Mouse (Mus musculus) limb, embryonic 11.5 days (tissue): Measurements from ENCODE around the gene Tspan18. TPM values are rescaled to one million over a fixed set of nuclear protein-coding genes. Genes with fewer than 3 reads are reported as not detected.

Experiments used
- ATAC-seq: fragments of 200-750 bp; cut with Nextera tagmentation; 2 replicates; pipeline ENCODE4 v1.8.0; 2017; ENCODE audit warnings: low read depth; ENCODE audit not compliant: insufficient number of reproducible peaks, low FRiP score, low TSS enrichment
- DNase-seq: peaks from one replicate; pipeline ENCODE4 v3.0.0-alpha.2; 2015; ENCODE audit warnings: low spot score
- H3K27ac ChIP-seq: fragments of 300-500 bp; sonication (generic); replicated peaks from 2 replicates; pipeline ENCODE4 v1.5.1; 2014; ENCODE audit warnings: low read depth, mild to moderate bottlenecking, low read length
- H3K27me3 ChIP-seq: fragments of 300-500 bp; sonication (generic); 2 replicates; pipeline ENCODE4 v1.6.1; 2014; ENCODE audit warnings: mild to moderate bottlenecking, low read length, mixed read lengths; ENCODE audit not compliant: control insufficient read depth, insufficient read depth
- H3K36me3 ChIP-seq: fragments of 300-500 bp; sonication (generic); 2 replicates; pipeline ENCODE4 v1.6.1; 2014; ENCODE audit warnings: mild to moderate bottlenecking, low read length, moderate library complexity, mixed read lengths; ENCODE audit not compliant: control insufficient read depth, insufficient read depth
- H3K4me1 ChIP-seq: fragments of 300-500 bp; sonication (generic); 2 replicates; pipeline ENCODE4 v1.6.1; 2014; ENCODE audit warnings: low read length, mixed read lengths; ENCODE audit not compliant: control insufficient read depth, insufficient read depth
- H3K4me2 ChIP-seq: fragments of 300-500 bp; sonication (generic); 2 replicates; pipeline ENCODE4 v1.6.1; 2014; ENCODE audit warnings: low read depth, mild to moderate bottlenecking, moderate library complexity; ENCODE audit not compliant: severe bottlenecking
- H3K4me3 ChIP-seq: fragments of 300-500 bp; sonication (generic); 2 replicates; pipeline ENCODE4 v1.5.1; 2014; ENCODE audit warnings: low read depth, low read length
- H3K9ac ChIP-seq: fragments of 300-500 bp; sonication (generic); 2 replicates; pipeline ENCODE4 v1.6.1; 2014; ENCODE audit warnings: mild to moderate bottlenecking, low read length
- H3K9me3 ChIP-seq: fragments of 300-500 bp; sonication (generic); 2 replicates; pipeline ENCODE4 v1.6.1; 2016; ENCODE audit warnings: low read length; ENCODE audit not compliant: control insufficient read depth
- WGBS: fragments of 180-500 bp; shearing (Covaris S2); extraction: QIAGEN DNeasy Blood & Tissue Kit; methylation state at CpG from one replicate; pipeline ENCODE4 v1.1.7; 2014; 5-methylcytosine and 5-hydroxymethylcytosine counted together
- polyA plus RNA-seq: library from polyadenylated mRNA; unstranded; fragments of >200 nt; fragmentation: Nextera tagmentation; extraction: Ambion mirVana; gene quantifications from 2 replicates; pipeline ENCODE4 v1.2.1, GENCODE M21; 2014

Gene Tspan18
- polyA plus RNA-seq, 1 experiment from 2014 or later, result 23.1 TPM

DNA sequence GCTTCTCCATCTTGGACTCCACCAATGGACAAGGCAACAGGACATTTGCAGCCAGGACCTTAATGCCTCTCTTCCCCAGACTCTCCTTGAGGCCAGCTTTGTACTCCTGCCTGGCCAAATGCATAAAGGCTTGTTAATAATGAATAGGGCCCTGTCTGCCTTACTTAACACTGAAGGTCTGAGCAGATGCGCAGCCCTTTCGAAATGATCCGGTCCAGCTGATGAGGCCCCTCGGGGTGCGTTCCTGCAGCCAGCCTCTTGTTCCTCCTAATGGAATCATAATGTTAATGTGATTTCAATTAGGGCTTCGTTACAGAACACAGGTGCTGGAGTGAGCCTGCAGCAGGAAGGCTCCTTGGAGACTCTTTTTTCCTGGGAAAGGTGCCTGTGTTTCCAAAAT lies 33.7 kb upstream of the Tspan18 start:
- Histone ChIP-seq H3K4me1 (peaks cover 18% of the 10 kb centered on the region), H3K9ac (no peak overlapping the region), H3K4me3 (no peak overlapping the region), H3K36me3 (no peaks in the 10 kb centered on the region), H3K27me3 (no peaks in the 10 kb centered on the region), H3K27ac (no peak overlapping the region), H3K9me3 (no peaks in the 10 kb centered on the region), H3K4me2 (no peak overlapping the region)
- ATAC-seq, result no peak
- whole genome bisulfite sequencing, result 30% methylated on average over 6 of the region's 6 CpGs
- DNase-seq, result peak; percentile 33

GRCm38 (mm10) chr2:93365411-93365810 lies 31.1 kb upstream of the Tspan18 start:
- no peaks in the 10 kb centered on the region for H3K27me3 ChIP-seq
- H3K9ac ChIP-seq, result no peak overlapping the region
- no peaks in the 10 kb centered on the region for H3K9me3 ChIP-seq
- peaks cover 18% of the 10 kb centered on the region for H3K4me1 ChIP-seq
- WGBS, result 63% methylated on average over 9 of the region's 9 CpGs
- H3K4me2 ChIP-seq, result no peak overlapping the region
- no peak overlapping the region for H3K27ac ChIP-seq
- DNase-seq, result no peak
- no peaks in the 10 kb centered on the region for H3K36me3 ChIP-seq
- H3K4me3 ChIP-seq, result no peak overlapping the region
- no peak for ATAC-seq

DNA sequence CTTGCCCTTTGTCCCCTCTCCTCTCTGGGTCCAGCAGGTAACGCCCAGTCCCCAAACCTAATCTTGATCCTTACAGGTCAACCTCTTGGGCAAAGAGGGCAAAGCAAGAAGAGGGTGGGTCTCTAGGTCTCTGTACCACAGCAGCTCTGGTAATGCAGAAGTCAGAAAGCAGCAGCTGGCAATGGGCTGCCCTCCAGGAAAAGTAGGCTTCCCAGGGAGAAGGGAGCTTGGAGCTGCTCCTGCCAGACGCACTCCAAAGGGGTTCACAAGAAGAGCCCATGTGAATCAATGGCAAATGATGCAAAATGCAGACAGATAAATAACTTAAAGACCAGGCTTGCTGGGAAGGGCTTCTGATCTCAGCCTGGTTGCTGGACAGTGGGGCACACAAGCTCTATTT lies 30.6 kb upstream of the Tspan18 start:
- ATAC-seq (no peak), DNase-seq (no peak)
- H3K36me3 ChIP-seq, result no peaks in the 10 kb centered on the region
- H3K4me1 ChIP-seq, result peaks cover 18% of the 10 kb centered on the region
- no peak overlapping the region for H3K4me2 ChIP-seq
- H3K9ac ChIP-seq, result no peak overlapping the region; the same call in 1 of the 2 replicates
- no peaks in the 10 kb centered on the region for H3K27me3 ChIP-seq
- H3K4me3 ChIP-seq, result no peak overlapping the region
- no peaks in the 10 kb centered on the region for H3K9me3 ChIP-seq
- H3K27ac ChIP-seq, result no peak overlapping the region
- 72% methylated on average over 2 of the region's 2 CpGs for WGBS

GRCm38 (mm10) chr2:93361454-93361853 lies 27.1 kb upstream of the Tspan18 start:
- Histone ChIP-seq H3K36me3 (no peaks in the 10 kb centered on the region), H3K27ac (no peak overlapping the region), H3K27me3 (no peaks in the 10 kb centered on the region), H3K9ac (no peak overlapping the region), H3K4me1 (peaks cover 6% of the 10 kb centered on the region), H3K4me2 (no peak overlapping the region), H3K4me3 (no peak overlapping the region), H3K9me3 (no peaks in the 10 kb centered on the region)
- DNase-seq (peak; percentile 58), ATAC-seq (0 out of 2 replicates have a peak, but pooled peaks have one; percentile 40)
- 3% methylated on average over 5 of the region's 5 CpGs for WGBS

DNA sequence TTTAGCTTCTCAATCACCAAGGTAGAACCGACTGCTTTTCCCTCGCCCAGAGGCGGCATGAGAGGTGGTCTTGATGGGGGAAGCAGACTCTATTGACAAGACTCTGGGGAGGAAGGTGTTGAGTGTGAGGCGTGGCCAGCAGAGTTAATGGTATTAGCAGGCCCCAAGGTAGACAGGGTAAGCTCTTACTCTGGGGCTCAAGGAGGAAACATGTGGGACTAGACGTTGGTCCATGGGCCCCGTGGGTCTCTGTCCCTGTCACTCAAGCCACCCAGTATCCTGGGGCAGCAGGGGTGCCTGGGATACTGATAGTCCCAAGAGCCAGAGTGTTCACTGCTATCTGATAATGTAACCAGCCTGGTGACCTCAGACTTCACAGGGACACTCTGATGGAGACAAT lies 26.0 kb upstream of the Tspan18 start:
- H3K36me3 ChIP-seq, result no peaks in the 10 kb centered on the region
- peaks cover 3% of the 10 kb centered on the region for H3K4me1 ChIP-seq
- no peak overlapping the region for H3K4me3 ChIP-seq
- no peaks in the 10 kb centered on the region for H3K27me3 ChIP-seq
- ATAC-seq (no peak), DNase-seq (no peak)
- WGBS, result 75% methylated on average over 6 of the region's 6 CpGs
- no peak overlapping the region for H3K9ac ChIP-seq
- no peak overlapping the region for H3K27ac ChIP-seq
- H3K4me2 ChIP-seq, result no peak overlapping the region
- no peaks in the 10 kb centered on the region for H3K9me3 ChIP-seq

DNA sequence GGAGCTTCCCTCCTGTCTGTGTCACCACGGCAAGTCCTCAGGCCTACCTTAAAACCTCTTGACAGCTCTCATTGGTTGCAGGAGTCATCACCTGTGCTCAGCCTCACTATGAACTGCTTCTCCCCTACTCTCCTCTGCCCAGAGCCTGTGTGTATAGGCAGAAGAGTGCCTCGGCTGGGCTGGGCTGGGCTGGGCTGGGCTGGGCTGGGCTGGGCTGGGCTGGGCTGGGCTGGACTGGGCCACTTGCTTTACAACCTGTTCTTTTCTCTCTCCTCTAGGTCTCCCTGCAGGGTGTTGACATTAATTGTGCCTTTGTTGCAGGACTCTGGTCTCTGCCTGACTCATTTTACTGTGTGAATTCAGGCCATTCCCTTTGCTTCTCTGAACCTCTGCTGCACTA lies 23.1 kb upstream of the Tspan18 start:
- no peaks in the 10 kb centered on the region for H3K36me3 ChIP-seq
- H3K9ac ChIP-seq, result no peak overlapping the region
- no peaks in the 10 kb centered on the region for H3K9me3 ChIP-seq
- 45% methylated on average over 2 of the region's 2 CpGs for WGBS
- H3K4me3 ChIP-seq, result no peak overlapping the region
- no peak for DNase-seq
- H3K27me3 ChIP-seq, result no peaks in the 10 kb centered on the region
- H3K4me1 ChIP-seq, result no peaks in the 10 kb centered on the region
- no peak for ATAC-seq
- no peak overlapping the region for H3K4me2 ChIP-seq
- H3K27ac ChIP-seq, result no peak overlapping the region

- WGBS, result 65% methylated on average over 7 of the region's 7 CpGs
Measured at GRCm38 (mm10) chr2:93355845-93356244, 21.5 kb upstream of the Tspan18 start.

DNA sequence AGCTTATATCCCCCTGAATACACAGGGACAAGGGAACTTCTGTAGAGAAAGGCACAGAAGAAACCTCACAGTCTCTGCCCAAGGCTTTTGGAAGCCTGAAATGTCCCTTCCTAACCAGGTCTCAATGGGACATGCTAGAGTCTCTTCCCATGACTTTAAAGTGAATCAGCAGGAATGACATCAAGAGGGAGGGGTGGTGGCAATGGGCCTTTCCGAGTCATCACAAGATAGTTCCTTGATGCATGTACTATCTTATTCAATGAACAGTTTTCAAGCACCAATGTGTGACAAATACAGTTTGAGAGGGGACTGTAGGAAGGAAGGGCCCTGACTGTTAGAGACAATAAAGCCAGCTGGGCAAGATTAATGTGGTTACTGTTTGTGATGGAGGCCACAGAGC lies 20.3 kb upstream of the Tspan18 start:
- 75% methylated on average over 1 of the region's 1 CpGs for WGBS
- DNase-seq, result no peak
- Histone ChIP-seq H3K9ac (no peak overlapping the region), H3K4me3 (no peak overlapping the region), H3K27ac (no peak overlapping the region), H3K36me3 (no peaks in the 10 kb centered on the region), H3K27me3 (no peaks in the 10 kb centered on the region), H3K4me2 (no peak overlapping the region), H3K4me1 (no peaks in the 10 kb centered on the region), H3K9me3 (no peaks in the 10 kb centered on the region)
- no peak for ATAC-seq

More at GRCm38 (mm10) chr2:93355845-93356244, 21.5 kb upstream of the Tspan18 start:
- no peaks in the 10 kb centered on the region for H3K27me3 ChIP-seq
- no peaks in the 10 kb centered on the region for H3K36me3 ChIP-seq
- H3K27ac ChIP-seq, result no peak overlapping the region
- DNase-seq, result no peak
- no peak for ATAC-seq
- no peak overlapping the region for H3K9ac ChIP-seq
- H3K4me3 ChIP-seq, result no peak overlapping the region
- no peaks in the 10 kb centered on the region for H3K9me3 ChIP-seq
- H3K4me1 ChIP-seq, result no peaks in the 10 kb centered on the region
- no peak overlapping the region for H3K4me2 ChIP-seq

- WGBS, result 76% methylated on average over 4 of the region's 4 CpGs
- Histone ChIP-seq H3K27ac (no peak overlapping the region), H3K9ac (no peak overlapping the region), H3K4me2 (no peak overlapping the region), H3K4me3 (no peak overlapping the region), H3K9me3 (no peaks in the 10 kb centered on the region), H3K36me3 (no peaks in the 10 kb centered on the region), H3K4me1 (no peaks in the 10 kb centered on the region), H3K27me3 (no peaks in the 10 kb centered on the region)
- DNase-seq, result no peak
- ATAC-seq, result no peak
Measured at GRCm38 (mm10) chr2:93353725-93354124, 19.4 kb upstream of the Tspan18 start.
